In genomic region chr8:79680555-79680954, GRCm38 (mm10) we compare ENCODE assay signal across 8 mouse cellular contexts. TPM values are rescaled to one million over a fixed set of nuclear protein-coding genes. Genes with fewer than 3 reads are reported as not detected.
A peak's percentile ranks its signal among the peaks of the same experiment; 100 is the strongest.
DNase-seq lines count a peak whose midpoint lies in the region; ATAC-seq and TF ChIP-seq lines count a peak whose summit lies in the region.

No protein-coding gene starts in this region.

- peaks cover 2% of the 10 kb centered on the region; the same call in 1 of the 2 replicates for H3K4me1 ChIP-seq in hindbrain, embryonic 16.5 days (ENCODE audit: control insufficient read depth, insufficient read depth, low read depth, low read length)
- H3K4me1 ChIP-seq in liver, embryonic 13.5 days (replicated peaks), result peaks cover 14% of the 10 kb centered on the region
- H3K4me1 ChIP-seq in neural tube, embryonic 11.5 days (ENCODE audit: control insufficient read depth, insufficient read depth, low read length), result no peaks in the 10 kb centered on the region

- peaks cover 19% of the 10 kb centered on the region for H3K36me3 ChIP-seq in hindbrain, embryonic 16.5 days (ENCODE audit: control insufficient read depth, insufficient read depth, low read length)
- H3K36me3 ChIP-seq in liver, embryonic 13.5 days, result peaks cover 42% of the 10 kb centered on the region
- peaks cover 8% of the 10 kb centered on the region; the same call in 1 of the 2 replicates for H3K36me3 ChIP-seq in neural tube, embryonic 11.5 days (ENCODE audit: control insufficient read depth, insufficient read depth, low read length)

- TF ChIP-seq CTCF in gastrocnemius, adult 2 months (IDR thresholded peaks at IDR 0.05), result no peak

- peak overlapping the region; percentile 75 for H3K4me3 ChIP-seq in gastrocnemius, adult 2 months
- peak overlapping the region; percentile 38 for H3K4me3 ChIP-seq in hindbrain, embryonic 16.5 days (ENCODE audit: low read length)
- H3K4me3 ChIP-seq in liver, embryonic 13.5 days (replicated peaks), result peak overlapping the region; percentile 66
- H3K4me3 ChIP-seq in neural tube, embryonic 11.5 days (ENCODE audit: low read depth, low read length), result 0 out of 2 replicates have a peak overlapping the region, but pooled peaks have one; percentile 12

- no peaks in the 10 kb centered on the region for H3K9me3 ChIP-seq in hindbrain, embryonic 16.5 days (ENCODE audit: control insufficient read depth, low read length)
- no peaks in the 10 kb centered on the region for H3K9me3 ChIP-seq in liver, embryonic 13.5 days (replicated peaks)
- H3K9me3 ChIP-seq in neural tube, embryonic 11.5 days (ENCODE audit: control insufficient read depth, low read length), result no peaks in the 10 kb centered on the region

- peak; percentile 78 for ATAC-seq in hindbrain, embryonic 16.5 days
- ATAC-seq in liver, embryonic 13.5 days (ENCODE audit: low read depth), result peak; percentile 82
- ATAC-seq in neural tube, embryonic 11.5 days (ENCODE audit: insufficient read depth, low FRiP score, low TSS enrichment), result peak; percentile 55

- WGBS in hindbrain, embryonic 16.5 days, result 9% methylated on average over 34 of the region's 34 CpGs
- WGBS in liver, embryonic 13.5 days (ENCODE audit: insufficient replicate concordance), result 5% methylated on average over 34 of the region's 34 CpGs
- 14% methylated on average over 34 of the region's 34 CpGs for WGBS in neural tube, embryonic 11.5 days

- H3K27me3 ChIP-seq in hindbrain, embryonic 16.5 days (replicated peaks; ENCODE audit: control insufficient read depth, insufficient read depth, low read length), result no peaks in the 10 kb centered on the region
- no peaks in the 10 kb centered on the region for H3K27me3 ChIP-seq in liver, embryonic 13.5 days
- no peaks in the 10 kb centered on the region for H3K27me3 ChIP-seq in neural tube, embryonic 11.5 days (ENCODE audit: control insufficient read depth, insufficient read depth, low read length)

- peak overlapping the region; percentile 41; the same call in 1 of the 2 replicates for H3K27ac ChIP-seq in gastrocnemius, adult 2 months
- H3K27ac ChIP-seq in hindbrain, embryonic 16.5 days (ENCODE audit: low read depth, low read length), result no peak overlapping the region
- H3K27ac ChIP-seq in liver, embryonic 13.5 days, result no peak overlapping the region
- H3K27ac ChIP-seq in neural tube, embryonic 11.5 days (ENCODE audit: low read depth, low read length), result no peak overlapping the region

- intact Hi-C loops in gastrocnemius, adult 2 months (cut with DNase I), result no loop called here

- peak overlapping the region; percentile 59 for H3K9ac ChIP-seq in hindbrain, embryonic 16.5 days (ENCODE audit: low read depth, low read length)
- H3K9ac ChIP-seq in liver, embryonic 13.5 days, result peak overlapping the region; percentile 72
- 0 out of 2 replicates have a peak overlapping the region, but pooled peaks have one; percentile 18 for H3K9ac ChIP-seq in neural tube, embryonic 11.5 days (ENCODE audit: low read length)

- peak overlapping the region; percentile 64 for H3K4me2 ChIP-seq in hindbrain, embryonic 16.5 days (ENCODE audit: low read length)
- H3K4me2 ChIP-seq in liver, embryonic 13.5 days, result peak overlapping the region; percentile 79
- H3K4me2 ChIP-seq in neural tube, embryonic 11.5 days (ENCODE audit: low read depth), result peak overlapping the region; percentile 46

- peak; percentile 29 to 30 for DNase-seq in right cerebral cortex, postnatal 10 days (ENCODE audit: low spot score in 2 of 2)
- DNase-seq in right cerebral cortex, postnatal 4 days, result no peak
- DNase-seq in cerebellum, adult 9-10 months, result peak; percentile 7
- peak; percentile 40 for DNase-seq in gastrocnemius, adult 2 months
- DNase-seq in liver, embryonic 13.5 days, result no peak
- peak; percentile 40 for DNase-seq in neural tube, embryonic 11.5 days (ENCODE audit: low spot score)
- no peak for DNase-seq in layer of hippocampus, adult 9-10 months (ENCODE audit: low spot score)

RNA-seq across cellular contexts. Expression of gene Abce1, which starts 31.0 kb away (rescaled TPM):
- 10 to 100 TPM; 48.6 to 52.0 TPM for total RNA-seq in gastrocnemius, adult 2 months (2021)
- polyA plus RNA-seq in hindbrain, embryonic 16.5 days (2015; fragmentation: Nextera tagmentation; extraction: Ambion mirVana), result 80.0 and 86.9 TPM in 2 replicates
- polyA plus RNA-seq in liver, embryonic 13.5 days (2015; fragmentation: Nextera tagmentation; extraction: Ambion mirVana), result 84.7 and 118 TPM in 2 replicates
- polyA plus RNA-seq in neural tube, embryonic 11.5 days (2014; fragmentation: Nextera tagmentation; extraction: Ambion mirVana), result 135 and 144 TPM in 2 replicates

RNA-seq across cellular contexts. Expression of gene Anapc10, which starts 31.1 kb away (rescaled TPM):
- total RNA-seq in gastrocnemius, adult 2 months (2021), result 1 to 10 TPM; 3.6 to 6.2 TPM
- 30.3 and 36.0 TPM in 2 replicates for polyA plus RNA-seq in hindbrain, embryonic 16.5 days (2015; fragmentation: Nextera tagmentation; extraction: Ambion mirVana)
- 19.5 and 21.7 TPM in 2 replicates for polyA plus RNA-seq in liver, embryonic 13.5 days (2015; fragmentation: Nextera tagmentation; extraction: Ambion mirVana)
- 37.5 and 39.0 TPM in 2 replicates for polyA plus RNA-seq in neural tube, embryonic 11.5 days (2014; fragmentation: Nextera tagmentation; extraction: Ambion mirVana)

RNA-seq across cellular contexts. Expression of gene Otud4, which starts 41.1 kb away (rescaled TPM):
- total RNA-seq in gastrocnemius, adult 2 months (2021), result 10 to 100 TPM; 40.6 to 53.3 TPM
- 7.7 and 9.5 TPM in 2 replicates for polyA plus RNA-seq in hindbrain, embryonic 16.5 days (2015; fragmentation: Nextera tagmentation; extraction: Ambion mirVana)
- polyA plus RNA-seq in liver, embryonic 13.5 days (2015; fragmentation: Nextera tagmentation; extraction: Ambion mirVana), result 6.6 and 8.5 TPM in 2 replicates
- polyA plus RNA-seq in neural tube, embryonic 11.5 days (2014; fragmentation: Nextera tagmentation; extraction: Ambion mirVana), result 25.8 and 26.5 TPM in 2 replicates

Comparison
In these comparisons a context has a peak if more than half of its experiments do, and no peak if none do; other contexts are left out.
1. DNase-seq: peak in right cerebral cortex, postnatal 10 days (2 of 2), cerebellum, adult 9-10 months (single experiment), gastrocnemius, adult 2 months (single experiment) and neural tube, embryonic 11.5 days (single experiment); none in right cerebral cortex, postnatal 4 days (single experiment), liver, embryonic 13.5 days (single experiment) and layer of hippocampus, adult 9-10 months (single experiment).
2. H3K4me3 ChIP-seq: peak in every context shown above with its lines; median percentile 75 in gastrocnemius, adult 2 months; 66 in liver, embryonic 13.5 days; 38 in hindbrain, embryonic 16.5 days; 12 in neural tube, embryonic 11.5 days.
3. H3K9ac ChIP-seq: peak in every context shown above with its lines; median percentile 72 in liver, embryonic 13.5 days; 59 in hindbrain, embryonic 16.5 days; 18 in neural tube, embryonic 11.5 days.
4. Peak in every context shown above with its lines, with median percentiles within 50 percentile points of each other: ATAC-seq and H3K4me2 ChIP-seq.